Mouse (Mus musculus): Measurements from ENCODE around the gene Msln. TPM values are rescaled to one million over a fixed set of nuclear protein-coding genes. Genes with fewer than 3 reads are reported as not detected.
A peak's percentile ranks its signal among the peaks of the same experiment; 100 is the strongest.

The Msln gene
- polyA plus RNA-seq, 1 experiment from 2014 or later: 42.8 TPM

GRCm38 (mm10) chr17:25738861-25739260, 15.3 kb downstream of the Msln start:
- Histone ChIP-seq H3K9me3 (ENCODE audit: control insufficient read depth, low read length) (no peaks in the 10 kb centered on the region), H3K27me3 (ENCODE audit: control insufficient read depth, insufficient read depth, low read depth, low read length) (no peaks in the 10 kb centered on the region), H3K36me3 (ENCODE audit: control insufficient read depth, insufficient read depth, low read length) (no peaks in the 10 kb centered on the region), H3K4me1 (replicated peaks; ENCODE audit: control insufficient read depth, insufficient read depth, low read length) (no peaks in the 10 kb centered on the region), H3K4me2 (ENCODE audit: low read depth, low read length) (no peak overlapping the region), H3K27ac (ENCODE audit: low read length) (peak overlapping the region; percentile 30; the same call in 1 of the 2 replicates), H3K4me3 (ENCODE audit: low read length) (no peak overlapping the region), H3K9ac (ENCODE audit: low read length) (no peak overlapping the region)
- 48% methylated on average over 7 of the region's 7 CpGs for WGBS
- ATAC-seq (ENCODE audit: low read depth): peak; percentile 75

- 57% methylated on average over 3 of the region's 3 CpGs for WGBS
- ATAC-seq (ENCODE audit: low read depth): peak; percentile 67
These were observed 18.4 kb downstream of the Msln start, which contains the start of gene Mslnl for GRCm38 (mm10) chr17:25735745-25736144. Gene Mslnl, plus strand, starts transcription at chr17:25736042.

DNA sequence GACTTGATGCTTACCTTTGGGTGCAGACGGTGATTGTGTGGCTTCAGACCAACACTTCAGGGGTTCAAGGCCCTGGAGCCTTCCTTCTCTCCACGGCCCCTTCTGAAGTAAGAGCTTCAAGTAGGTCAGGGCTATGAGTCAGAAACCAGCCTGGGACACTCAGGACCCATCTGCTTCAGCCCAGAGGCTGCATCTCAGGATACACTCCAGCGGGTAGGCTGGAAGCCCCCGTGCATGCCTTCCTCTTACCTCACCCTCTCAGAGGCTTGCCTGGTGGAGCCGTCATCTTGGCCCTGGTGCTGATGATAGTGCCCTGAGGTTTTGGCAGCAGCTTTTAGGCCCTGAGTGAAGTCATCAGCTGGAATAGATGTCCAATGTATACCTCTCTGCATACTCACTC, 18.9 kb downstream of the Msln start:
- no peak overlapping the region for H3K4me3 ChIP-seq (ENCODE audit: low read length)
- no peak overlapping the region for H3K4me2 ChIP-seq (ENCODE audit: low read depth, low read length)
- H3K9ac ChIP-seq (ENCODE audit: low read length): no peak overlapping the region
- WGBS: 72% methylated on average over 5 of the region's 5 CpGs
- no peak for ATAC-seq (ENCODE audit: low read depth)
- H3K36me3 ChIP-seq (ENCODE audit: control insufficient read depth, insufficient read depth, low read length): peaks cover 5% of the 10 kb centered on the region; the same call in 1 of the 2 replicates
- no peaks in the 10 kb centered on the region for H3K27me3 ChIP-seq (ENCODE audit: control insufficient read depth, insufficient read depth, low read depth, low read length)
- no peaks in the 10 kb centered on the region for H3K9me3 ChIP-seq (ENCODE audit: control insufficient read depth, low read length)
- peak overlapping the region; percentile 32; the same call in 1 of the 2 replicates for H3K27ac ChIP-seq (ENCODE audit: low read length)
- H3K4me1 ChIP-seq (replicated peaks; ENCODE audit: control insufficient read depth, insufficient read depth, low read length): no peaks in the 10 kb centered on the region

More at GRCm38 (mm10) chr17:25735745-25736144, 18.4 kb downstream of the Msln start, which contains the start of gene Mslnl:
- Histone ChIP-seq H3K9ac (ENCODE audit: low read length) (0 out of 2 replicates have a peak within 1 kb of the TSS, but pooled peaks have one; percentile 10), H3K4me1 (replicated peaks; ENCODE audit: control insufficient read depth, insufficient read depth, low read length) (no peaks in the 10 kb centered on the region), H3K9me3 (ENCODE audit: control insufficient read depth, low read length) (no peaks in the 10 kb centered on the region), H3K4me2 (ENCODE audit: low read depth, low read length) (no peak within 1 kb of the TSS), H3K27ac (ENCODE audit: low read length) (peak within 1 kb of the TSS; percentile 32; the same call in 1 of the 2 replicates), H3K4me3 (ENCODE audit: low read length) (no peak within 1 kb of the TSS), H3K36me3 (ENCODE audit: control insufficient read depth, insufficient read depth, low read length) (no peaks in the 10 kb centered on the region; the same call in 1 of the 2 replicates), H3K27me3 (ENCODE audit: control insufficient read depth, insufficient read depth, low read depth, low read length) (no peaks in the 10 kb centered on the region)

GRCm38 (mm10) chr17:25732082-25732481, 22.1 kb downstream of the Msln start:
- Histone ChIP-seq H3K36me3 (ENCODE audit: control insufficient read depth, insufficient read depth, low read length) (peaks cover 10% of the 10 kb centered on the region; the same call in 1 of the 2 replicates), H3K9ac (ENCODE audit: low read length) (0 out of 2 replicates have a peak overlapping the region, but pooled peaks have one; percentile 4), H3K4me1 (replicated peaks; ENCODE audit: control insufficient read depth, insufficient read depth, low read length) (peaks cover 8% of the 10 kb centered on the region), H3K4me3 (ENCODE audit: low read length) (no peak overlapping the region), H3K27ac (ENCODE audit: low read length) (no peak overlapping the region), H3K4me2 (ENCODE audit: low read depth, low read length) (no peak overlapping the region), H3K27me3 (ENCODE audit: control insufficient read depth, insufficient read depth, low read depth, low read length) (no peaks in the 10 kb centered on the region), H3K9me3 (ENCODE audit: control insufficient read depth, low read length) (no peaks in the 10 kb centered on the region)
- no peak for ATAC-seq (ENCODE audit: low read depth)
- WGBS: 12% methylated on average over 2 of the region's 2 CpGs

GRCm38 (mm10) chr17:25728009-25728270, 26.2 kb downstream of the Msln start:
- peak overlapping the region; percentile 93 for H3K9ac ChIP-seq (ENCODE audit: low read length)
- no peaks in the 10 kb centered on the region for H3K9me3 ChIP-seq (ENCODE audit: control insufficient read depth, low read length)
- 11% methylated on average over 4 of the region's 4 CpGs for WGBS
- H3K36me3 ChIP-seq (ENCODE audit: control insufficient read depth, insufficient read depth, low read length): peaks cover 17% of the 10 kb centered on the region
- no peaks in the 10 kb centered on the region for H3K27me3 ChIP-seq (ENCODE audit: control insufficient read depth, insufficient read depth, low read depth, low read length)
- ATAC-seq (ENCODE audit: low read depth): no peak
- peak overlapping the region; percentile 96 for H3K4me2 ChIP-seq (ENCODE audit: low read depth, low read length)
- H3K4me1 ChIP-seq (replicated peaks; ENCODE audit: control insufficient read depth, insufficient read depth, low read length): peaks cover 15% of the 10 kb centered on the region
- H3K27ac ChIP-seq (ENCODE audit: low read length): peak overlapping the region; percentile 45
- H3K4me3 ChIP-seq (ENCODE audit: low read length): peak overlapping the region; percentile 79

- peaks cover 20% of the 10 kb centered on the region for H3K36me3 ChIP-seq (ENCODE audit: control insufficient read depth, insufficient read depth, low read length)
- H3K4me2 ChIP-seq (ENCODE audit: low read depth, low read length): peak within 1 kb of the TSS; percentile 96
- peak within 1 kb of the TSS; percentile 45 for H3K27ac ChIP-seq (ENCODE audit: low read length)
- 1% methylated on average over 37 of the region's 37 CpGs for WGBS
- ATAC-seq (ENCODE audit: low read depth): peak; percentile 99
- H3K9me3 ChIP-seq (ENCODE audit: control insufficient read depth, low read length): no peaks in the 10 kb centered on the region
- peak within 1 kb of the TSS; percentile 93 for H3K9ac ChIP-seq (ENCODE audit: low read length)
- H3K4me1 ChIP-seq (replicated peaks; ENCODE audit: control insufficient read depth, insufficient read depth, low read length): peaks cover 15% of the 10 kb centered on the region
- H3K4me3 ChIP-seq (ENCODE audit: low read length): peak within 1 kb of the TSS; percentile 79
- H3K27me3 ChIP-seq (ENCODE audit: control insufficient read depth, insufficient read depth, low read depth, low read length): no peaks in the 10 kb centered on the region
These were observed 26.7 kb downstream of the Msln start, which contains the start of the genes Chtf18 and Rpusd1 for GRCm38 (mm10) chr17:25727265-25728008. Gene Chtf18, minus strand, starts transcription at chr17:25727419. Gene Rpusd1, plus strand, starts transcription at chr17:25727670.

GRCm38 (mm10) chr17:25725264-25725663, 28.9 kb downstream of the Msln start:
- peaks cover 15% of the 10 kb centered on the region for H3K4me1 ChIP-seq (replicated peaks; ENCODE audit: control insufficient read depth, insufficient read depth, low read length)
- H3K9ac ChIP-seq (ENCODE audit: low read length): no peak overlapping the region
- H3K36me3 ChIP-seq (ENCODE audit: control insufficient read depth, insufficient read depth, low read length): peaks cover 21% of the 10 kb centered on the region
- H3K27me3 ChIP-seq (ENCODE audit: control insufficient read depth, insufficient read depth, low read depth, low read length): no peaks in the 10 kb centered on the region
- WGBS: 84% methylated on average over 6 of the region's 6 CpGs
- no peak overlapping the region for H3K4me3 ChIP-seq (ENCODE audit: low read length)
- no peak overlapping the region for H3K4me2 ChIP-seq (ENCODE audit: low read depth, low read length)
- H3K9me3 ChIP-seq (ENCODE audit: control insufficient read depth, low read length): no peaks in the 10 kb centered on the region
- ATAC-seq (ENCODE audit: low read depth): no peak
- no peak overlapping the region for H3K27ac ChIP-seq (ENCODE audit: low read length)

- Histone ChIP-seq H3K4me1 (replicated peaks; ENCODE audit: control insufficient read depth, insufficient read depth, low read length) (peaks cover 15% of the 10 kb centered on the region), H3K9ac (ENCODE audit: low read length) (no peak overlapping the region), H3K27ac (ENCODE audit: low read length) (no peak overlapping the region), H3K4me2 (ENCODE audit: low read depth, low read length) (no peak overlapping the region), H3K4me3 (ENCODE audit: low read length) (no peak overlapping the region), H3K27me3 (ENCODE audit: control insufficient read depth, insufficient read depth, low read depth, low read length) (no peaks in the 10 kb centered on the region), H3K36me3 (ENCODE audit: control insufficient read depth, insufficient read depth, low read length) (peaks cover 19% of the 10 kb centered on the region), H3K9me3 (ENCODE audit: control insufficient read depth, low read length) (no peaks in the 10 kb centered on the region)
- ATAC-seq (ENCODE audit: low read depth): no peak
- 69% methylated on average over 7 of the region's 7 CpGs for WGBS
These were observed 30.3 kb downstream of the Msln start for GRCm38 (mm10) chr17:25723919-25724318.

DNA sequence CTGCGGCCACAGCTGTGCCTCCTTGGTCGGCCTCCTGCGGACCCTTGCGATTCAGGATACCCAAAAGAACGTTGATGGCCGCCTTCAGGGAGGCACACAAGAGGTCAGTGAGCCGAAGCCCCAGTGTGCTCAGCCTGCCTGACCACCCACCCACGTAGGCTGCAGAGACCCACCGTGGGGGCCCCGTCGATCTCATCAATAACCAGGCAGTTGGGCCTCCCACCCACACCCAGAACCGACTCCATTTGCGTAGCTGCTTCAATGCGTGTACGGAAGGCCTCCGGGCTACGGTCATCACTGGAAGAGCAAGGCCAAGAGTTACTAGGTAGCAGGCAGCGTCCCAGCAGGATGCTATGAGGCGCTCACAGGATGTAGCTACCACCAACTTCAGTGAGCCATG, 30.7 kb downstream of the Msln start:
- WGBS: 92% methylated on average over 19 of the region's 19 CpGs
- Histone ChIP-seq H3K27ac (ENCODE audit: low read length) (no peak overlapping the region), H3K4me3 (ENCODE audit: low read length) (no peak overlapping the region), H3K36me3 (ENCODE audit: control insufficient read depth, insufficient read depth, low read length) (peaks cover 19% of the 10 kb centered on the region), H3K27me3 (ENCODE audit: control insufficient read depth, insufficient read depth, low read depth, low read length) (no peaks in the 10 kb centered on the region), H3K4me1 (replicated peaks; ENCODE audit: control insufficient read depth, insufficient read depth, low read length) (peaks cover 13% of the 10 kb centered on the region), H3K9ac (ENCODE audit: low read length) (no peak overlapping the region), H3K4me2 (ENCODE audit: low read depth, low read length) (no peak overlapping the region), H3K9me3 (ENCODE audit: control insufficient read depth, low read length) (no peaks in the 10 kb centered on the region)
- no peak for ATAC-seq (ENCODE audit: low read depth)

Data from lung, embryonic 16.5 days (tissue).